Mouse (Mus musculus) heart, adult 8-10 months (tissue): ENCODE measurements at regions not wholly inside any gene's neighbourhood (a gene's known extent, or its start where the extent isn't known, plus 50 kb on each side); places are given as distances from the start of the nearest gene placed in this dataset.

Experiments used
- DNase-seq: peaks from one replicate; pipeline ENCODE4 v3.0.0; 2022; ENCODE audit warnings: low spot score

DNA sequence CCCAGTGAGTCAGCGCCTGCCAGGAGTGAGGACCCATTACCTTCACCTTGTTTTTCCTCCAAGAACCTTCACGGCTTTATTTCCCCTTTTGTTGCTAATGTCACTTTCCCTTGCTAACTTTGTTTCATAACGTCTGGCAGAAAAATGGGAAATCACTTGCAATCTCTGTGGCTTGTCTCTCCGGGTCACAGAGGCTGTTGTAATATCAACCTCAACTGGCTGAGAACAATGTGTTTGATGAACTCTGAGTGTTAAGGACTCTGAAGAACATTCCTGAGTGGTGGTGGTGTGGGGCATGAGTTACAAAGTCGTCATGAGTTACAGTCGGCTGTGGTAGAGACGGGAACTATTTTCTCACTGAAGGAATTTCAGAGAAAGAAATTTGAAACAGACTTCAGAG lies 53.2 kb upstream of the Rgs5 start:
- DNase-seq = no peak

DNA sequence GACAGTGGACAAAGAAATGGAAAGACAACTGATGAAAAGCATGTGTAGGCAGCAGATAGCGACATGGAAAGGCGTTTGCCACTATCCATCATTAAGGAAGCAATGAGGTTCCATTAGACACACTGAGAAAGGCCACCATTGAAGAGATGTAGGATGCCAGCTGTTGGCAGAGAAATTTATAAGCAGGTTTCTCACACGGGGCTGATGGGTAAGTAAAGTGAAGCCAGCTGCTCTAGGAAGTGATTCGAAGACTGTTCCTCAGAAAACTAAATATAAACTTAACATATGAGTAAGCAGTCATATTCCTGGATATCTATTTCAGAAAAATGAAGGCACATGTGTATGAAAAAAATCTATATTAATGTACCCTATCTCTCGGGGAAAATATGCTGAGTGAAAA lies 60.8 kb upstream of the Rgs5 start:
- no peak for DNase-seq

DNA sequence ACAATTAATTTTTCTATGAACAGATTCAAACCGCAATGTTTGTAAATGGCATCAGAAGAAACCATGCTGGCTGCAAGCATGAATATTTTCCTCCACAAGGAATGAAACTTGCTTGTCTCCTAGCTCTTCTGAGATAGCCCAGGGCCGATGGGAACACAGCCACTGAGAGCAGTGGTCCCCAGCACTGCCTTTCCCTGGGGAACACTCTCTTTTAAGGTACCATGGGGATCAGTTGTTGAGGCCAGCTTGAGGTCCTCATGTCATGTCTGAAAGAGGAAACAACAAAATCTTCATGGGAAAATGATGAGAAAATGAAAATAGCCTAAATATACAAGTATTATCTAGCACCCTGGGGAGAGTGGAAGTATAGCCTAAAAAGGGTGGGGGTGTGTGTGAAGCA lies 55.1 kb upstream of the Nuf2 start:
- DNase-seq = peak; percentile 15

DNA sequence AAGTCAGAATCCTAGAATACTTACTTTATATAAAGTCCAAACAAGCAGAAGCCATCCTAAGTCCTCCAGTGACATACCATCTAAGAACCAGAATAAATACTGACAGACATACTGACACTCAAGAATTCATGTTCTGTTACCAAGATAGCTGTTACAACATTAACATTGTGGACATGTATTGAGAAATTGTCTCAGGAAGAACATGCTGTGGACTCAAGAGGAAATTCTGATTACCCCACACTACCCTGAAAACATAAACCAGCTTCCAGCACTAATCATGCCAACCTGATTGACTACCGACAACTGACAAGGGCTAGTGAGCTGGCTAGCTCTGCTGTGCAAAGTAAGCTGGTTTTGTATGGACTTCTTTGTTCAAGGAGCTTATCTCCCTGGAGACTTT lies 51.1 kb upstream of the Nuf2 start:
- DNase-seq = no peak
